Mouse (Mus musculus): ENCODE measurements around the gene Iars2. TPM values are rescaled to one million over a fixed set of nuclear protein-coding genes. Genes with fewer than 3 reads are reported as not detected.

Gene Iars2
- polyA plus RNA-seq, 2 experiments, result 26.7 to 29.0 TPM

- 72% methylated on average over 20 of the region's 20 CpGs for WGBS
- no peak for ATAC-seq (ENCODE audit: low FRiP score, low read depth)
Observed at GRCm38 (mm10) chr1:185247429-185248085, 81.6 kb downstream of the Iars2 start.

DNA sequence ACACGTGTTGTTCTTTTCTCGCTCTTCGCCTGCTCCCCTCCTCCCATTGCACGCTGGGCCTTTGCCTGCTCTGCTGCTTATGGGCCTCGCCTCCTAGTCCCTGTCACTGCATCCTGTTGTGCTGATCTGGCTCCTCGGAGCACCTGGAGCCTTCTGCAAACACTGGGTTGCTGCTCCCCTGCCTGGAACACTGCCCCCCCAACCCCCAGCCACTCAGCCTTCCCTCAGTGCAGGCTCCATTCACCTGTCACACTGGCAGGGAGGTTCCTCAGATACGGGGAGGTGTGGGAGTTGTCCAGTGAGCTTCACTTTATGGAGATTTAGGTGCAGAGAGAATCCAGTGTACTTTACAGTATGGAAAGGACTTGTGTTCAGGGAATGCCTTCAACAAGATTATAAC, 83.7 kb downstream of the Iars2 start:
- H3K36me3 ChIP-seq (ENCODE audit: control insufficient read depth, insufficient read depth, low read length), result peaks cover 66% of the 10 kb centered on the region
- no peak overlapping the region for H3K4me3 ChIP-seq (replicated peaks; ENCODE audit: low read length)
- no peak for TF ChIP-seq POLR2A (IDR thresholded peaks at IDR 0.05; ENCODE audit: borderline replicate concordance, extremely low read depth, insufficient read depth, insufficient read length)
- no peak for ATAC-seq (ENCODE audit: low FRiP score, low read depth)
- no peak overlapping the region for H3K4me2 ChIP-seq (replicated peaks; ENCODE audit: low read depth, low read length, severe bottlenecking)
- no peak overlapping the region for H3K27ac ChIP-seq (replicated peaks; ENCODE audit: low read depth, low read length)
- H3K9me3 ChIP-seq (ENCODE audit: control insufficient read depth, low read length), result no peaks in the 10 kb centered on the region
- no peak overlapping the region for H3K9ac ChIP-seq (ENCODE audit: low read depth, low read length, severe bottlenecking)
- 73% methylated on average over 7 of the region's 7 CpGs for WGBS
- peaks cover 3% of the 10 kb centered on the region; the same call in 1 of the 2 replicates for H3K4me1 ChIP-seq (ENCODE audit: control insufficient read depth, insufficient read depth, low read length)
- no peaks in the 10 kb centered on the region for H3K27me3 ChIP-seq (ENCODE audit: control insufficient read depth, insufficient read depth, low read length)
- no peak for DNase-seq (ENCODE audit: low spot score)

More at GRCm38 (mm10) chr1:185247429-185248085, 81.6 kb downstream of the Iars2 start:
- H3K9ac ChIP-seq (ENCODE audit: low read depth, low read length, severe bottlenecking), result no peak overlapping the region
- no peaks in the 10 kb centered on the region for H3K27me3 ChIP-seq (ENCODE audit: control insufficient read depth, insufficient read depth, low read length)
- H3K36me3 ChIP-seq (ENCODE audit: control insufficient read depth, insufficient read depth, low read length), result peaks cover 67% of the 10 kb centered on the region
- 0 out of 2 replicates have a peak overlapping the region, but pooled peaks have one; percentile 10 for H3K4me2 ChIP-seq (replicated peaks; ENCODE audit: low read depth, low read length, severe bottlenecking)
- H3K27ac ChIP-seq (replicated peaks; ENCODE audit: low read depth, low read length), result peak overlapping the region; percentile 65
- H3K4me1 ChIP-seq (ENCODE audit: control insufficient read depth, insufficient read depth, low read length), result peaks cover 3% of the 10 kb centered on the region; the same call in 1 of the 2 replicates
- TF ChIP-seq POLR2A (IDR thresholded peaks at IDR 0.05; ENCODE audit: borderline replicate concordance, extremely low read depth, insufficient read depth, insufficient read length), result no peak
- no peak overlapping the region for H3K4me3 ChIP-seq (replicated peaks; ENCODE audit: low read length)
- DNase-seq (ENCODE audit: low spot score), result peak; percentile 10
- H3K9me3 ChIP-seq (ENCODE audit: control insufficient read depth, low read length), result no peaks in the 10 kb centered on the region

DNA sequence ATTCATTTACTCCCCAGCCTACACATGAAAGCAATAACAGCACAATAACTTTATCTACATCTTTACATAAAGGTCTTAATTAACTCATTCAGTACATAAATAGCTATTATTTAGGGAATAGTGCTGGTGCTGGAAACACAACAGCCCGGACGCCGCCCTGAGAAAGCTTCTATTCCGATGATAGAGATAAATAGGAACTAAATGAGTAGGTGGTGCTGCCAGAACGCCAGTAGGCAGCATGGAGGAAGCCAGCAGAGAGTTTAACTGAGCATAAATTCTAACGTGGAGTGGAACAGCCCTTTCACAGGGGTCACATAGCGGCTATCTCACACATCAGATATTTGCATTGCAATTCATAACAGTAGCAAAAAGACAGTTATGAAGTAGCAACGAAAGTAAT, 86.2 kb downstream of the Iars2 start:
- DNase-seq (ENCODE audit: low spot score), result no peak
- ATAC-seq (ENCODE audit: low FRiP score, low read depth), result no peak
- Histone ChIP-seq H3K4me1 (ENCODE audit: control insufficient read depth, insufficient read depth, low read length) (peaks cover 3% of the 10 kb centered on the region; the same call in 1 of the 2 replicates), H3K4me3 (replicated peaks; ENCODE audit: low read length) (no peak overlapping the region), H3K9me3 (ENCODE audit: control insufficient read depth, low read length) (no peaks in the 10 kb centered on the region), H3K27me3 (ENCODE audit: control insufficient read depth, insufficient read depth, low read length) (no peaks in the 10 kb centered on the region), H3K27ac (replicated peaks; ENCODE audit: low read depth, low read length) (no peak overlapping the region), H3K4me2 (replicated peaks; ENCODE audit: low read depth, low read length, severe bottlenecking) (no peak overlapping the region), H3K9ac (ENCODE audit: low read depth, low read length, severe bottlenecking) (no peak overlapping the region), H3K36me3 (ENCODE audit: control insufficient read depth, insufficient read depth, low read length) (peaks cover 66% of the 10 kb centered on the region)
- TF ChIP-seq POLR2A (IDR thresholded peaks at IDR 0.05; ENCODE audit: borderline replicate concordance, extremely low read depth, insufficient read depth, insufficient read length), result no peak
- 89% methylated on average over 8 of the region's 8 CpGs for WGBS

DNA sequence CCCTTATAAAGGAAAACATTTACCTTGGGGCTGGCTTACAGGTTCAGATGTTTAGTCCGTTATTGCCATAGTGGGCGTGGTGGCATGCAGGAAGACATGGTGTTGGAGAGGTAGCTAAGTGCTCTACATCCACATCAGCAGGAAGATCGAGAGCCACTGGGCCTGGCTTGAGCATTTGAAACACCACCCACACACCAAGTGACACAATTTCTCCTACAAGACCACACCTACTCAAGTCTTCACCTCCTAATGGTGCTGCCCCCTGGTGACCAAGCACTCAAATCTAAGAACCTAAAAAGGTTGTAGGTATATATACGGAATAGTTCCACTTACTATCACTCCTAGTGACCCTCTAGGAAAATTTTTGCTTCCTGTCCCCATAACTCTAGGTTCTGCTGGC, 92.7 kb downstream of the Iars2 start:
- Histone ChIP-seq H3K27me3 (ENCODE audit: control insufficient read depth, insufficient read depth, low read length) (no peaks in the 10 kb centered on the region), H3K27ac (replicated peaks; ENCODE audit: low read depth, low read length) (no peak overlapping the region), H3K4me3 (replicated peaks; ENCODE audit: low read length) (no peak overlapping the region), H3K9ac (ENCODE audit: low read depth, low read length, severe bottlenecking) (no peak overlapping the region), H3K4me1 (ENCODE audit: control insufficient read depth, insufficient read depth, low read length) (no peaks in the 10 kb centered on the region), H3K36me3 (ENCODE audit: control insufficient read depth, insufficient read depth, low read length) (peaks cover 55% of the 10 kb centered on the region), H3K9me3 (ENCODE audit: control insufficient read depth, low read length) (no peaks in the 10 kb centered on the region), H3K4me2 (replicated peaks; ENCODE audit: low read depth, low read length, severe bottlenecking) (no peak overlapping the region)
- WGBS, result 87% methylated on average over 4 of the region's 4 CpGs
- TF ChIP-seq POLR2A (IDR thresholded peaks at IDR 0.05; ENCODE audit: borderline replicate concordance, extremely low read depth, insufficient read depth, insufficient read length), result no peak
- DNase-seq (ENCODE audit: low spot score) (no peak), ATAC-seq (ENCODE audit: low FRiP score, low read depth) (no peak)

DNA sequence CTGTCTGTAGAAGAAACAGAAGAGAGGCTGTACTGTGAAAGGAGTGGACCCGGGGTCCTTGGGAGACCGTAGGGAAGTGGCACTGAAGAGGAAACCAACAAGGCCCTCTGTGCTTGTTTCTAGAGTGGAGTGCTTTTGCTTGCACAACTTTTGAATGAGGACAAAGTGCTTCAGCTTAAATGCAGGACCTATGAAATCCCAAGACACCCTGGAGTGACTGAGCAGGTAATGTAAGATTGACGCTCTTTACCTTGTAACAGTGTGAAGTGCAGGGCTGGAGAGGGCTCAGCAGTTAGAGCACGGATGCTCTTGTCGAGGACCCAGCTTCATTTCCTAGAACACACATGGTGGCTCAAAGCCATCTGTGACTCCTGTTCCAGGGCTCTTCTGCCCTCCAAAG, 93.4 kb downstream of the Iars2 start:
- H3K4me1 ChIP-seq (ENCODE audit: control insufficient read depth, insufficient read depth, low read length), result no peaks in the 10 kb centered on the region
- no peak for TF ChIP-seq POLR2A (IDR thresholded peaks at IDR 0.05; ENCODE audit: borderline replicate concordance, extremely low read depth, insufficient read depth, insufficient read length)
- DNase-seq (ENCODE audit: low spot score) (no peak), ATAC-seq (ENCODE audit: low FRiP score, low read depth) (no peak)
- H3K9ac ChIP-seq (ENCODE audit: low read depth, low read length, severe bottlenecking), result no peak overlapping the region
- no peak overlapping the region for H3K4me3 ChIP-seq (replicated peaks; ENCODE audit: low read length)
- no peak overlapping the region for H3K4me2 ChIP-seq (replicated peaks; ENCODE audit: low read depth, low read length, severe bottlenecking)
- H3K36me3 ChIP-seq (ENCODE audit: control insufficient read depth, insufficient read depth, low read length), result peaks cover 49% of the 10 kb centered on the region
- 91% methylated on average over 5 of the region's 5 CpGs for WGBS
- H3K27ac ChIP-seq (replicated peaks; ENCODE audit: low read depth, low read length), result no peak overlapping the region
- H3K27me3 ChIP-seq (ENCODE audit: control insufficient read depth, insufficient read depth, low read length), result no peaks in the 10 kb centered on the region
- H3K9me3 ChIP-seq (ENCODE audit: control insufficient read depth, low read length), result no peaks in the 10 kb centered on the region

MicroRNAs within 50 kb of the gene (microRNA counts, 519-probe panel; counts per million panel counts)
- 2,254 counts per million, percentile 37 among the panel's probes with 10 or more counts for microRNA mmu-miR-194
- microRNA mmu-miR-664, result not detected

Small RNAs within 50 kb of the gene (microRNA-seq; reads per million reads assigned to microRNA genes)
- not detected for gene Mir194-1
- 0.69 reads per million for gene Mir215
- 5.7 reads per million, percentile 15 among the genes with 10 or more reads in this experiment for gene Mir664

Other genes with a start within 250 kb of the Iars2 start
- gene Rab3gap2, start 125.3 kb downstream of the Iars2 start, polyA plus RNA-seq (2012; rRNA removed), result 36.9 and 38.0 TPM in 2 replicates
- gene Rab3gap2, start 125.3 kb downstream of the Iars2 start, polyA plus RNA-seq (2014; fragmentation: Nextera tagmentation; extraction: Ambion mirVana), result 24.9 and 26.3 TPM in 2 replicates
- gene Bpnt1, start 2.8 kb upstream of the Iars2 start, polyA plus RNA-seq (2012; rRNA removed), result 27.0 and 30.1 TPM in 2 replicates
- 8.8 and 11.6 TPM in 2 replicates for gene Bpnt1, start 2.8 kb upstream of the Iars2 start, polyA plus RNA-seq (2014; fragmentation: Nextera tagmentation; extraction: Ambion mirVana)
- 36.1 and 50.4 TPM in 2 replicates for gene Eprs, start 33.6 kb upstream of the Iars2 start, polyA plus RNA-seq (2012; rRNA removed)
- gene Eprs, start 33.6 kb upstream of the Iars2 start, polyA plus RNA-seq (2014; fragmentation: Nextera tagmentation; extraction: Ambion mirVana), result 140 and 142 TPM in 2 replicates
- 0.70 and 0.74 TPM in 2 replicates for gene Slc30a10, start 125.5 kb upstream of the Iars2 start, polyA plus RNA-seq (2012; rRNA removed)
- 0.26 and 0.36 TPM in 2 replicates for gene Slc30a10, start 125.5 kb upstream of the Iars2 start, polyA plus RNA-seq (2014; fragmentation: Nextera tagmentation; extraction: Ambion mirVana)

All from limb, embryonic 14.5 days (tissue).